Mouse (Mus musculus) testis, adult 2 months (tissue): ENCODE data around the gene Bmp7.

Experiments
- CTCF ChIP-seq: fragments of 200-500 bp; IDR thresholded peaks from 2 replicates; pipeline ENCODE4 v1.5.1; 2012; ENCODE audit warnings: low read depth, mild to moderate bottlenecking, inconsistent platforms, low read length, moderate library complexity; ENCODE audit not compliant: control insufficient read depth, insufficient read depth, insufficient replicate concordance
- POLR2A ChIP-seq: fragments of 200-500 bp; IDR thresholded peaks from 2 replicates; pipeline ENCODE4 v1.6.1; 2012; ENCODE audit warnings: low read depth, mild to moderate bottlenecking, inconsistent platforms, low read length, moderate library complexity; ENCODE audit not compliant: control insufficient read depth

GRCm38 (mm10) chr2:172885861-172886260 lies 54.3 kb downstream of the Bmp7 start:
- TF ChIP-seq CTCF (no peak), POLR2A (no peak)
